Mouse (Mus musculus): ENCODE data around the gene Mthfs.
"Not testable (repeated sequence)": the region's sequence is repeated elsewhere in the genome, so short reads cannot be mapped to it uniquely, and the experiment has no call there.

DNA sequence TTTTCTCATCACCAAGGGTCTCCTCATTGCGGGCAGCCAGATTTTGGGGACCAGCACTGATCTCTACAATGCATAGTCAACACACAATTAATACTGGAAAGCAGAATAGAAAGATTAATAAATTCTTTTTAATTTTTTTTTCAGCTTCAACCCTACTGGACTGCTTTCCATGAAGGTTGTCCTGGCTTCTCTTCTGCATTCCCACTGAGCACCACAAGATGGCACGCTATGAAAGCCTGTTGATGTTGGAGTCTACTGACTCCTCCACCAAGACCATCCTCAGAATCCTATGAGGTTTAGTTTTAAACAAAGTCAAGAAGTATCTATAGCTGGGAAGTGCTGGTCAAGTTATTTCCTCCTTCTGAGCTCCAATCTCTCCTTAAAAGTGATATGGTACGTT, 31.6 kb upstream of the Mthfs start:
- peak; percentile 46 for TF ChIP-seq CTCF (IDR thresholded peaks at IDR 0.05; ENCODE audit: low read depth)
- TF ChIP-seq EP300 (IDR thresholded peaks at IDR 0.05; ENCODE audit: low read depth): not testable (repeated sequence)
